Mouse (Mus musculus): ENCODE measurements around the gene Car11.

DNA sequence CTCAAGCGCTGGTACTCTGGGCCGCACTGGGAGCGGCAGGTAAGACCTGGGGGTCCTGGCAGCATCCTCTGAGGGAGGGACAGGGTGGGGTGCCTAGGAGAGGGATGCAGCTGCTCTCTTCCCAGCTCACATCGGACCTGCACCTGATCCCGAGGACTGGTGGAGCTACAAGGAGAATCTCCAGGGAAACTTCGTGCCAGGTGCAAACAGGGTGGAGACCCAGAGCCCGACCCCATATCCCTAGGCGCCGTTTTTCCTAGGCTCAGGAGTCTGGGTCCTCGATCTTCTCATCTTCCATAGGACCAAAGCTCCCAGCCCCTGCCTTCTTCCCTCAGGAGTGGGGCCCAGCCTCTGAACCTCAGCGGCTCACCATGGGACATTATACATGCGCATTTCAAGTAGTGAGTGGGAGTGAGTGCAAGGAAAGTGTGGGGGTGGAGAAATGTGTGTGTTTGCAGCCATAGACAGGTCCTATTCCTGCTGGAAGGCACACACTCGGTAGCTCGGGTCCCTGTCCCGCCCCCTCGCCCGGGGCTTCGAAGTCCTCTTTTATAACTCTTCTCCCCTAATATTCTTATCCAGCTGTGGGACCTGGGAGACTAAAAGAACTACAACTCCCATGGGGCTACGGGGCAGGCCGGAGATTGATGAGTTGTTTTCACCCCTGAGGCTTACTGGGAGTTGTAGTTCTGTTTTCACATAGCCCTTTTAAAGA is 815 bp downstream of the Car11 start:
- TF ChIP-seq CTCF (IDR thresholded peaks at IDR 0.05; ENCODE audit: insufficient read depth, low read depth, low read length) (no peak), POLR2A (IDR thresholded peaks at IDR 0.05; ENCODE audit: insufficient read depth, low read depth, low read length) (peak; percentile 39; the same call in 1 of the 2 replicates)
